Comparison of ENCODE assay signal across 23 mouse cellular contexts in the genomic region with DNA sequence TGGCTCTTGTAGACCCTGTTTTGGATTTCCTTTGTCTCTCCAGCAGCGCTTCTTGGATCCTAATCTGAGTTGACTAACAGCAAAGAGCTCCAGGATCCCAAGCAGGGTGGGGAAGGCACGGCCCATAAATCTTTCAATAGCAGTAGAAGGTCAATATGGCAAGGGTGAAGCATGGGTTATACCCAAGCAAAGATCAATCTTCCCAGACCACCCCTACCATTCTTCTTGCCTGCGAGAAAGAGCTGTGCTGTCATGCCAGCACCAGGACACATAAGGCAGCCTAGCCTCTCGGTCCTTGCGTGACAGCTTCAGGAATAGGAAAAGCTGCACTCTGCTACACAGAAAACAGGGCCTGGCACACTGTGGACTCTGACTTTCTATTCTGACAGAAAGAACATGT.
A peak's percentile ranks its signal among the peaks of the same experiment; 100 is the strongest.
DNase-seq lines count a peak whose midpoint lies in the region; ATAC-seq and TF ChIP-seq lines count a peak whose summit lies in the region.
"Had no signal": no experiment of that assay in that cellular context is flagged by ENCODE, and none has a peak within 500 bp of the region (broad histone marks: within the 10 kb centered on the region; RNA-seq: fewer than 3 reads in every experiment).

No protein-coding gene starts in this region.

- no peak for TF ChIP-seq EP300 in lung, postnatal 0 days (IDR thresholded peaks at IDR 0.05)

- H3K4me1 ChIP-seq in lung, postnatal 0 days (ENCODE audit: insufficient read depth, low read depth, low read length) = peaks cover 3% of the 10 kb centered on the region; the same call in 1 of the 2 replicates
- 0 out of 2 replicates have a peak, but pooled peaks cover 6% of the 10 kb centered on the region for H3K4me1 ChIP-seq in neural tube, embryonic 15.5 days
- H3K4me1 ChIP-seq: forebrain, embryonic 13.5 days; heart, embryonic 10.5 days; limb, embryonic 15.5 days; midbrain, embryonic 12.5 days had no signal

- no peaks in the 10 kb centered on the region for H3K27me3 ChIP-seq in lung, postnatal 0 days (replicated peaks; ENCODE audit: insufficient read depth, low read length)
- no peaks in the 10 kb centered on the region for H3K27me3 ChIP-seq in neural tube, embryonic 15.5 days (replicated peaks)
- H3K27me3 ChIP-seq: forebrain, embryonic 13.5 days; limb, embryonic 15.5 days; liver, embryonic 15.5 days; midbrain, embryonic 12.5 days; neural tube, embryonic 13.5 days had no signal

- H3K9ac ChIP-seq in lung, postnatal 0 days (replicated peaks; ENCODE audit: low read depth) = no peak overlapping the region
- no peak overlapping the region for H3K9ac ChIP-seq in neural tube, embryonic 15.5 days (replicated peaks)
- H3K9ac ChIP-seq: forebrain, embryonic 13.5 days; limb, embryonic 15.5 days; liver, embryonic 15.5 days; midbrain, embryonic 12.5 days; neural tube, embryonic 13.5 days had no signal

- 0 out of 2 replicates have a peak overlapping the region, but pooled peaks have one; percentile 38 for H3K27ac ChIP-seq in lung, postnatal 0 days (ENCODE audit: low read length)
- H3K27ac ChIP-seq in neural tube, embryonic 15.5 days (replicated peaks) = 0 out of 2 replicates have a peak overlapping the region, but pooled peaks have one; percentile 13
- H3K27ac ChIP-seq: forebrain, embryonic 13.5 days; gastrocnemius, adult 2 months; heart, embryonic 10.5 days; kidney, postnatal 0 days; limb, embryonic 15.5 days; liver, embryonic 15.5 days; midbrain, embryonic 12.5 days; neural tube, embryonic 13.5 days had no signal

- ATAC-seq in lung, postnatal 0 days = no peak
- ATAC-seq in neural tube, embryonic 15.5 days (ENCODE audit: low FRiP score) = no peak; the same call in 1 of the 2 replicates
- ATAC-seq: forebrain, embryonic 13.5 days; hindbrain, embryonic 16.5 days; intestine, embryonic 16.5 days had no signal

- H3K9me3 ChIP-seq in lung, postnatal 0 days (ENCODE audit: low read length) = no peaks in the 10 kb centered on the region
- H3K9me3 ChIP-seq in neural tube, embryonic 15.5 days (replicated peaks) = no peaks in the 10 kb centered on the region
- H3K9me3 ChIP-seq: forebrain, embryonic 13.5 days; heart, embryonic 10.5 days; limb, embryonic 15.5 days; liver, embryonic 15.5 days; midbrain, embryonic 12.5 days; neural tube, embryonic 13.5 days had no signal

- 57% methylated on average over 5 of the region's 5 CpGs for WGBS in lung, postnatal 0 days
- WGBS in neural tube, embryonic 15.5 days = 23% methylated on average over 5 of the region's 5 CpGs

- DNase-seq in heart, adult 11 months = peak; percentile 61
- no peak for DNase-seq in heart, adult 18-20 months
- DNase-seq in lung, postnatal 0 days (ENCODE audit: low spot score) = no peak
- no peak for DNase-seq in lung, postnatal 36 days
- no peak for DNase-seq in testis, postnatal 14 days (ENCODE audit: low spot score)
- DNase-seq in right cerebral cortex, postnatal 14 days = no peak
- DNase-seq: adrenal gland, postnatal 14 days; cerebellum, adult 9-11 months; gastrocnemius, adult 2 months; heart, postnatal 4 days; left cerebral cortex, postnatal 4 days; lung, postnatal 10 days; thymus, postnatal 14 days had no signal

- no peak overlapping the region for H3K4me3 ChIP-seq in lung, postnatal 0 days (ENCODE audit: low read depth, low read length)
- H3K4me3 ChIP-seq in neural tube, embryonic 15.5 days (replicated peaks) = no peak overlapping the region
- H3K4me3 ChIP-seq: forebrain, embryonic 13.5 days; gastrocnemius, adult 2 months; heart, embryonic 10.5 days; limb, embryonic 15.5 days; liver, embryonic 15.5 days; midbrain, embryonic 12.5 days; neural tube, embryonic 13.5 days had no signal

- no peaks in the 10 kb centered on the region for H3K36me3 ChIP-seq in lung, postnatal 0 days (ENCODE audit: insufficient read depth, low read length)
- H3K36me3 ChIP-seq in neural tube, embryonic 15.5 days = no peaks in the 10 kb centered on the region
- H3K36me3 ChIP-seq: heart, embryonic 10.5 days; limb, embryonic 15.5 days; liver, embryonic 15.5 days; midbrain, embryonic 12.5 days; neural tube, embryonic 13.5 days had no signal

- TF ChIP-seq CTCF in lung, postnatal 0 days (IDR thresholded peaks at IDR 0.05) = no peak

- no peak overlapping the region for H3K4me2 ChIP-seq in lung, postnatal 0 days (replicated peaks; ENCODE audit: low read depth, low read length)
- no peak overlapping the region for H3K4me2 ChIP-seq in neural tube, embryonic 15.5 days
- H3K4me2 ChIP-seq: forebrain, embryonic 13.5 days; limb, embryonic 15.5 days; liver, embryonic 15.5 days; midbrain, embryonic 12.5 days; neural tube, embryonic 13.5 days had no signal
